Mouse (Mus musculus) heart, adult 2 months (tissue): Measurements from ENCODE around the gene Fam50b.

ENCODE experiments used
- CTCF ChIP-seq: fragments of 200-600 bp; IDR thresholded peaks from 2 replicates; pipeline ENCODE4 v1.8.1; 2022; ENCODE audit warnings: antibody characterized with exemption, mild to moderate bottlenecking, moderate library complexity
- EP300 ChIP-seq: fragments of 200-500 bp; IDR thresholded peaks from 2 replicates; pipeline ENCODE4 v1.6.1; 2011; ENCODE audit warnings: low read depth, low read length, control low read depth; ENCODE audit not compliant: insufficient read depth
- POLR2A ChIP-seq: fragments of 200-500 bp; IDR thresholded peaks from 2 replicates; pipeline ENCODE4 v1.6.1; 2011; ENCODE audit warnings: mild to moderate bottlenecking, low read depth, low read length, control low read depth; ENCODE audit not compliant: insufficient read depth

DNA sequence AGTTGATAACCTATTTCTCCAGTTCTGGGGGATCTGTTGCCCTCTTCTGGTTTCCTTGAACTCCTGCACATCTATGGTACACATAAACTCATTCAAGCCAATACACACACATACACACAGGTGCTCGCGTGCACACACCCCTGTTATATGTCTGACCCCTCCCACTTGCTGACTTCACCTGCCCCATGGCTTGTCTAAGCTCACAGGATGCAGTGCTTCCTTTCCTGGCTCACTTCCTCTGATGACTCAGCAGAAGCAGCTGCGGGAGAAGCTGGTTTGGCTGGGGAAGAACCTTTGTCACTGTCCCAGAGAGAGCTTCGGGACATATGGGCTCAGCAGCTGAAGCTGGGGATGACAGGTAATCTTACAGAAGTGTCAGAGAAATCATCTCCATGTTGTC is 23.2 kb upstream of the Fam50b start:
- no peak for TF ChIP-seq EP300
- TF ChIP-seq POLR2A: no peak
- no peak for TF ChIP-seq CTCF
